Mouse (Mus musculus) adrenal gland, adult (tissue): Measurements from ENCODE around the gene Rabggtb.

Experiments used
- DNase-seq, 2 experiments: peaks; one replicate each; pipeline ENCODE4 v3.0.0; 2022 to 2023; ENCODE audit warnings: low spot score in 1 of 2; ENCODE audit not compliant: inconsistent age in 2 of 2

Rabggtb gene

GRCm38 (mm10) chr3:153921147-153921910 lies 8.5 kb upstream of the Rabggtb start:
- peak in 1 of 2 experiments; percentile 67 for DNase-seq

- no peak for DNase-seq
Measured at GRCm38 (mm10) chr3:153917200-153917599, 4.4 kb upstream of the Rabggtb start.

GRCm38 (mm10) chr3:153913510-153914243 lies 868 bp upstream of the Rabggtb start:
- DNase-seq, result peak; percentile 46 to 79

- peak in 1 of 2 experiments; percentile 31 for DNase-seq
Measured at GRCm38 (mm10) chr3:153911882-153912440, 848 bp downstream of the Rabggtb start.

- DNase-seq, result peak; percentile 31 to 67
Measured at GRCm38 (mm10) chr3:153911197-153911881, 1.5 kb downstream of the Rabggtb start.

GRCm38 (mm10) chr3:153910489-153910888 lies 2.3 kb downstream of the Rabggtb start:
- no peak for DNase-seq

GRCm38 (mm10) chr3:153908919-153909318 lies 3.9 kb downstream of the Rabggtb start:
- DNase-seq, result peak in 1 of 2 experiments; percentile 34

GRCm38 (mm10) chr3:153906136-153906871 lies 6.5 kb downstream of the Rabggtb start, which contains the start of gene Msh4:
Msh4 (minus strand) TSS chr3:153906138.
- no peak for DNase-seq

- peak in 1 of 2 experiments; percentile 43 for DNase-seq
Measured at GRCm38 (mm10) chr3:153905251-153906135, 7.3 kb downstream of the Rabggtb start.

- DNase-seq, result peak; percentile 48 to 82
Measured at GRCm38 (mm10) chr3:153904586-153904985, 8.2 kb downstream of the Rabggtb start.

GRCm38 (mm10) chr3:153902595-153902994 lies 10.2 kb downstream of the Rabggtb start:
- DNase-seq, result no peak

GRCm38 (mm10) chr3:153901904-153902303 lies 10.9 kb downstream of the Rabggtb start:
- no peak for DNase-seq

- no peak for DNase-seq
Measured at GRCm38 (mm10) chr3:153897216-153897615, 15.6 kb downstream of the Rabggtb start.

GRCm38 (mm10) chr3:153895454-153895853 lies 17.4 kb downstream of the Rabggtb start:
- DNase-seq, result no peak

- DNase-seq, result no peak
Measured at GRCm38 (mm10) chr3:153889188-153889781, 23.5 kb downstream of the Rabggtb start.

- no peak for DNase-seq
Measured at GRCm38 (mm10) chr3:153888141-153888540, 24.7 kb downstream of the Rabggtb start.

GRCm38 (mm10) chr3:153886296-153886695 lies 26.5 kb downstream of the Rabggtb start:
- no peak for DNase-seq

GRCm38 (mm10) chr3:153871396-153871795 lies 41.4 kb downstream of the Rabggtb start:
- no peak for DNase-seq
